Comparison of ENCODE assay signal across 11 mouse cellular contexts in genomic region chr1:79832719-79833404, GRCm38 (mm10). TPM values are rescaled to one million over a fixed set of nuclear protein-coding genes. Genes with fewer than 3 reads are reported as not detected.
A peak's percentile ranks its signal among the peaks of the same experiment; 100 is the strongest.
DNase-seq lines count a peak whose midpoint lies in the region; ATAC-seq and TF ChIP-seq lines count a peak whose summit lies in the region.
"Had no signal": no experiment of that assay in that cellular context is flagged by ENCODE, and none has a peak within 500 bp of the region (broad histone marks: within the 10 kb centered on the region; RNA-seq: fewer than 3 reads in every experiment).

No protein-coding gene starts in this region.

- no peaks in the 10 kb centered on the region for H3K9me3 ChIP-seq in embryonic facial prominence, embryonic 15.5 days (replicated peaks)
- no peaks in the 10 kb centered on the region for H3K9me3 ChIP-seq in hindbrain, embryonic 16.5 days (ENCODE audit: control insufficient read depth, low read length)
- no peaks in the 10 kb centered on the region for H3K9me3 ChIP-seq in midbrain, postnatal 0 days (ENCODE audit: low read length)
- H3K9me3 ChIP-seq: liver, embryonic 15.5 days had no signal

- H3K27me3 ChIP-seq in embryonic facial prominence, embryonic 15.5 days = no peaks in the 10 kb centered on the region
- H3K27me3 ChIP-seq in hindbrain, embryonic 16.5 days (replicated peaks; ENCODE audit: control insufficient read depth, insufficient read depth, low read length) = no peaks in the 10 kb centered on the region
- no peaks in the 10 kb centered on the region for H3K27me3 ChIP-seq in midbrain, postnatal 0 days (ENCODE audit: insufficient read depth, low read length)
- H3K27me3 ChIP-seq: liver, embryonic 15.5 days had no signal

- no peak overlapping the region for H3K4me2 ChIP-seq in embryonic facial prominence, embryonic 15.5 days (replicated peaks)
- H3K4me2 ChIP-seq in hindbrain, embryonic 16.5 days (ENCODE audit: low read length) = peak overlapping the region; percentile 3; the same call in 1 of the 2 replicates
- H3K4me2 ChIP-seq in midbrain, postnatal 0 days (ENCODE audit: low read depth, low read length, poor library complexity, severe bottlenecking) = no peak overlapping the region
- H3K4me2 ChIP-seq: liver, embryonic 15.5 days had no signal

- 62% methylated on average over 16 of the region's 16 CpGs for WGBS in embryonic facial prominence, embryonic 15.5 days
- WGBS in hindbrain, embryonic 16.5 days = 35% methylated on average over 16 of the region's 16 CpGs
- WGBS in midbrain, postnatal 0 days = 40% methylated on average over 16 of the region's 16 CpGs

- peak; percentile 83 for DNase-seq in left cerebral cortex, postnatal 4 days
- no peak for DNase-seq in left cerebral cortex, adult 9 months (ENCODE audit: low spot score in 2 of 2)
- DNase-seq in midbrain, postnatal 0 days (ENCODE audit: low spot score) = peak; percentile 87
- DNase-seq in B cell, adult 2 months = no peak
- no peak for DNase-seq in spleen, adult 12 weeks (ENCODE audit: low spot score)
- DNase-seq: kidney, adult 11 months; thymus, adult 2 months had no signal

- no peaks in the 10 kb centered on the region for H3K36me3 ChIP-seq in embryonic facial prominence, embryonic 15.5 days
- H3K36me3 ChIP-seq in hindbrain, embryonic 16.5 days (ENCODE audit: control insufficient read depth, insufficient read depth, low read length) = no peaks in the 10 kb centered on the region
- H3K36me3 ChIP-seq in midbrain, postnatal 0 days (ENCODE audit: insufficient read depth, low read length) = no peaks in the 10 kb centered on the region
- H3K36me3 ChIP-seq: liver, embryonic 15.5 days had no signal

- H3K4me3 ChIP-seq in embryonic facial prominence, embryonic 15.5 days (replicated peaks) = no peak overlapping the region
- H3K4me3 ChIP-seq in hindbrain, embryonic 16.5 days (ENCODE audit: low read length) = no peak overlapping the region
- H3K4me3 ChIP-seq in midbrain, postnatal 0 days (ENCODE audit: low read depth, low read length) = no peak overlapping the region
- H3K4me3 ChIP-seq: liver, embryonic 15.5 days had no signal

- H3K9ac ChIP-seq in embryonic facial prominence, embryonic 15.5 days = no peak overlapping the region
- no peak overlapping the region for H3K9ac ChIP-seq in hindbrain, embryonic 16.5 days (ENCODE audit: low read depth, low read length)
- H3K9ac ChIP-seq in midbrain, postnatal 0 days (replicated peaks; ENCODE audit: low read length, poor library complexity, severe bottlenecking) = no peak overlapping the region
- H3K9ac ChIP-seq: liver, embryonic 15.5 days had no signal

- intact Hi-C loops in left cerebral cortex, postnatal 4 days (cut with DNase I) = no loop called here

- TF ChIP-seq CTCF in midbrain, postnatal 0 days (IDR thresholded peaks at IDR 0.05) = no peak

- ATAC-seq in embryonic facial prominence, embryonic 15.5 days (ENCODE audit: insufficient number of reproducible peaks, low FRiP score, low TSS enrichment, low read depth) = 0 out of 2 replicates have a peak, but pooled peaks have one; percentile 65
- ATAC-seq in hindbrain, embryonic 16.5 days = peak; percentile 97
- peak; percentile 38; the same call in 1 of the 2 replicates for ATAC-seq in midbrain, postnatal 0 days (ENCODE audit: low FRiP score)
- no peak for ATAC-seq in frontal cortex, adult (ENCODE audit: low TSS enrichment)

- H3K27ac ChIP-seq in embryonic facial prominence, embryonic 15.5 days (replicated peaks) = no peak overlapping the region
- H3K27ac ChIP-seq in hindbrain, embryonic 16.5 days (ENCODE audit: low read depth, low read length) = peak overlapping the region; percentile 53
- 0 out of 2 replicates have a peak overlapping the region, but pooled peaks have one; percentile 12 for H3K27ac ChIP-seq in midbrain, postnatal 0 days (ENCODE audit: low read depth, low read length)
- H3K27ac ChIP-seq: liver, embryonic 15.5 days had no signal

- no peaks in the 10 kb centered on the region for H3K4me1 ChIP-seq in embryonic facial prominence, embryonic 15.5 days
- peaks cover 3% of the 10 kb centered on the region for H3K4me1 ChIP-seq in hindbrain, embryonic 16.5 days (ENCODE audit: control insufficient read depth, insufficient read depth, low read depth, low read length)
- no peaks in the 10 kb centered on the region for H3K4me1 ChIP-seq in midbrain, postnatal 0 days (ENCODE audit: insufficient read depth, low read length)
- H3K4me1 ChIP-seq: liver, embryonic 15.5 days had no signal

RNA-seq across cellular contexts. Expression of gene Serpine2, which starts 28.1 kb away (rescaled TPM):
- 100 to 1,000 TPM; 122 to 129 TPM for total RNA-seq in left cerebral cortex, postnatal 4 days (2021)
- 276 and 314 TPM in 2 replicates for polyA plus RNA-seq in embryonic facial prominence, embryonic 15.5 days (2015; fragmentation: Nextera tagmentation; extraction: Ambion mirVana)
- 378 and 403 TPM in 2 replicates for polyA plus RNA-seq in hindbrain, embryonic 16.5 days (2015; fragmentation: Nextera tagmentation; extraction: Ambion mirVana)
- total RNA-seq in midbrain, postnatal 0 days (2014; rRNA removed) = 254 TPM in 2 replicates
- 386 and 444 TPM in 2 replicates for polyA plus RNA-seq in midbrain, postnatal 0 days (2015; fragmentation: Nextera tagmentation; extraction: Ambion mirVana)

RNA-seq across cellular contexts. Expression of gene Wdfy1, which starts 56.9 kb away (rescaled TPM):
- 10 to 100 TPM; 56.1 to 59.6 TPM for total RNA-seq in left cerebral cortex, postnatal 4 days (2021)
- polyA plus RNA-seq in embryonic facial prominence, embryonic 15.5 days (2015; fragmentation: Nextera tagmentation; extraction: Ambion mirVana) = 48.0 and 48.8 TPM in 2 replicates
- 108 and 112 TPM in 2 replicates for polyA plus RNA-seq in hindbrain, embryonic 16.5 days (2015; fragmentation: Nextera tagmentation; extraction: Ambion mirVana)
- 104 and 111 TPM in 2 replicates for total RNA-seq in midbrain, postnatal 0 days (2014; rRNA removed)
- polyA plus RNA-seq in midbrain, postnatal 0 days (2015; fragmentation: Nextera tagmentation; extraction: Ambion mirVana) = 94.9 and 98.1 TPM in 2 replicates

RNA-seq across cellular contexts. Expression of gene Mrpl44, which starts 57.0 kb away (rescaled TPM):
- total RNA-seq in left cerebral cortex, postnatal 4 days (2021) = 10 to 100 TPM; 21.0 to 22.4 TPM
- 44.8 and 47.6 TPM in 2 replicates for polyA plus RNA-seq in embryonic facial prominence, embryonic 15.5 days (2015; fragmentation: Nextera tagmentation; extraction: Ambion mirVana)
- polyA plus RNA-seq in hindbrain, embryonic 16.5 days (2015; fragmentation: Nextera tagmentation; extraction: Ambion mirVana) = 40.2 and 41.2 TPM in 2 replicates
- total RNA-seq in midbrain, postnatal 0 days (2014; rRNA removed) = 24.9 and 34.8 TPM in 2 replicates
- 36.0 and 36.4 TPM in 2 replicates for polyA plus RNA-seq in midbrain, postnatal 0 days (2015; fragmentation: Nextera tagmentation; extraction: Ambion mirVana)

Comparison
In these comparisons a context has a peak if more than half of its experiments do, and no peak if none do; other contexts are left out.
1. DNase-seq: peak in left cerebral cortex, postnatal 4 days (single experiment) and midbrain, postnatal 0 days (single experiment); none in left cerebral cortex, adult 9 months (0 of 2), B cell, adult 2 months (0 of 2) and spleen, adult 12 weeks (single experiment).